13 mouse cellular contexts compared by ENCODE assay signal in the genomic region with DNA sequence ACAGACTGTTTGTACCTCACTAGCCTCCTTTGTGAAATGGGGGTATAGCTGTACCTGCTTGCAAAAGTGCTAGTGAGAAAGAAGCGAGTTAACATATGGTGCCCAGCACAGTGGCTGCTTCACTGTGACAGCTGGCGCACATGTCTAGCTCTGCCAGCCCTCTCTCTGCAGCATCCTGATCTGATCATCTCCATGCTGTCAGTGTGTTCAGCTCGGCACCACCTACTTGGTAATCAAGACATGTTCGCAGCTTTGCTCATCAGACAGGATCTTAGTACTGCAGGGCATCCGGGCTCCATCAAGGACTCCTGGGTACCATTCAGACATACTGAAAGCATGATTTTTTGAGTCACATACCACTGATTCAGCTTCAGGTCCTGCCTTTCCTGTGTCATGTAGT.
DNase-seq lines count a peak whose midpoint lies in the region; ATAC-seq and TF ChIP-seq lines count a peak whose summit lies in the region.
"Had no signal": no experiment of that assay in that cellular context is flagged by ENCODE, and none has a peak within 500 bp of the region (broad histone marks: within the 10 kb centered on the region; RNA-seq: fewer than 3 reads in every experiment).

No protein-coding gene starts in this region.

- no peaks in the 10 kb centered on the region for H3K9me3 ChIP-seq in midbrain, embryonic 13.5 days
- H3K9me3 ChIP-seq in midbrain, embryonic 10.5 days (replicated peaks), result no peaks in the 10 kb centered on the region
- H3K9me3 ChIP-seq: heart, embryonic 10.5 days; limb, embryonic 12.5 days had no signal

- TF ChIP-seq CTCF in layer of hippocampus, adult 2 months (conservative IDR thresholded peaks at IDR 0.05), result no peak

- H3K36me3 ChIP-seq in midbrain, embryonic 13.5 days, result no peaks in the 10 kb centered on the region
- no peaks in the 10 kb centered on the region for H3K36me3 ChIP-seq in midbrain, embryonic 10.5 days
- H3K36me3 ChIP-seq: heart, embryonic 10.5 days; limb, embryonic 12.5 days had no signal

- DNase-seq in midbrain, embryonic 10.5 days (ENCODE audit: low spot score), result no peak
- peak; percentile 42 to 63 for DNase-seq in layer of hippocampus, adult 2 months (ENCODE audit: low spot score in 2 of 2)
- peak; percentile 15 to 45 for DNase-seq in left cerebral cortex, adult 9 months (ENCODE audit: low spot score in 2 of 2)
- peak; percentile 30 for DNase-seq in right cerebral cortex, postnatal 25 days
- DNase-seq in adrenal gland, postnatal 4 days (ENCODE audit: low spot score in 2 of 2), result no peak
- DNase-seq in lung, postnatal 25 days (ENCODE audit: low spot score), result no peak
- DNase-seq: adrenal gland, adult 2 months; cerebellum, adult 18-20 months; liver, postnatal 0 days had no signal

- H3K27ac ChIP-seq in midbrain, embryonic 13.5 days, result no peak overlapping the region
- H3K27ac ChIP-seq in midbrain, embryonic 10.5 days (replicated peaks), result no peak overlapping the region
- H3K27ac ChIP-seq in layer of hippocampus, adult 2 months, result peak overlapping the region; percentile 61
- H3K27ac ChIP-seq: heart, embryonic 10.5 days; kidney, postnatal 0 days; limb, embryonic 12.5 days had no signal

- no peaks in the 10 kb centered on the region for H3K27me3 ChIP-seq in midbrain, embryonic 13.5 days
- H3K27me3 ChIP-seq in midbrain, embryonic 10.5 days (ENCODE audit: low read depth, poor library complexity, severe bottlenecking), result no peaks in the 10 kb centered on the region
- H3K27me3 ChIP-seq: limb, embryonic 12.5 days had no signal

- H3K4me1 ChIP-seq in midbrain, embryonic 13.5 days (replicated peaks), result no peaks in the 10 kb centered on the region
- peaks cover 6% of the 10 kb centered on the region; the same call in 1 of the 2 replicates for H3K4me1 ChIP-seq in midbrain, embryonic 10.5 days
- H3K4me1 ChIP-seq: heart, embryonic 10.5 days; limb, embryonic 12.5 days had no signal

- H3K9ac ChIP-seq in midbrain, embryonic 13.5 days (replicated peaks), result no peak overlapping the region
- H3K9ac ChIP-seq: limb, embryonic 12.5 days; liver, postnatal 0 days had no signal

- no peak overlapping the region for H3K4me2 ChIP-seq in midbrain, embryonic 13.5 days (replicated peaks)
- H3K4me2 ChIP-seq: limb, embryonic 12.5 days had no signal

- no peak overlapping the region for H3K4me3 ChIP-seq in midbrain, embryonic 13.5 days (replicated peaks)
- H3K4me3 ChIP-seq in midbrain, embryonic 10.5 days, result no peak overlapping the region
- no peak overlapping the region for H3K4me3 ChIP-seq in layer of hippocampus, adult 2 months
- H3K4me3 ChIP-seq: heart, embryonic 10.5 days; limb, embryonic 12.5 days had no signal

- 0 out of 2 replicates have a peak, but pooled peaks have one; percentile 34 for ATAC-seq in midbrain, embryonic 13.5 days
- ATAC-seq: liver, postnatal 0 days had no signal

- WGBS in midbrain, embryonic 13.5 days, result 82% methylated on average over 5 of the region's 5 CpGs
- WGBS in midbrain, embryonic 10.5 days, result 89% methylated on average over 5 of the region's 5 CpGs

Comparison
In these comparisons a context has a peak if more than half of its experiments do, and no peak if none do; other contexts are left out.
1. DNase-seq: peak in layer of hippocampus, adult 2 months (2 of 2), left cerebral cortex, adult 9 months (2 of 2) and right cerebral cortex, postnatal 25 days (single experiment); none in midbrain, embryonic 10.5 days (single experiment), adrenal gland, postnatal 4 days (0 of 2) and lung, postnatal 25 days (single experiment).